22 mouse cellular contexts compared by ENCODE assay signal in genomic region chr6:146538071-146538470, GRCm38 (mm10). TPM values are rescaled to one million over a fixed set of nuclear protein-coding genes. Genes with fewer than 3 reads are reported as not detected.
DNase-seq lines count a peak whose midpoint lies in the region; ATAC-seq and TF ChIP-seq lines count a peak whose summit lies in the region.
"Had no signal": no experiment of that assay in that cellular context is flagged by ENCODE, and none has a peak within 500 bp of the region (broad histone marks: within the 10 kb centered on the region; RNA-seq: fewer than 3 reads in every experiment).

No protein-coding gene starts in this region.

- DNase-seq in heart, adult 11 months, result peak; percentile 53
- DNase-seq in heart, adult 8-10 months (ENCODE audit: low spot score), result no peak
- no peak for DNase-seq in heart, adult 9 months (ENCODE audit: low spot score in 2 of 2)
- DNase-seq in heart, postnatal 4 days, result no peak
- DNase-seq in forebrain, postnatal 0 days, result no peak
- DNase-seq: adrenal gland, adult 2 months; cerebellum, adult 11 months; cerebellum, adult 2 months; cerebellum, adult 9-11 months; gastrocnemius, postnatal 10 days; gastrocnemius, postnatal 36 days; kidney, adult 2 months had no signal

- H3K36me3 ChIP-seq in heart, embryonic 13.5 days, result no peaks in the 10 kb centered on the region
- H3K36me3 ChIP-seq in heart, embryonic 16.5 days (ENCODE audit: control insufficient read depth, insufficient read depth), result no peaks in the 10 kb centered on the region
- no peaks in the 10 kb centered on the region for H3K36me3 ChIP-seq in forebrain, postnatal 0 days (ENCODE audit: insufficient read depth)
- H3K36me3 ChIP-seq: embryonic facial prominence, embryonic 13.5 days; forebrain, embryonic 12.5 days; forebrain, embryonic 15.5 days; G1E; hindbrain, embryonic 12.5 days; hindbrain, embryonic 15.5 days had no signal

- no peaks in the 10 kb centered on the region for H3K9me3 ChIP-seq in heart, embryonic 13.5 days
- peaks cover 5% of the 10 kb centered on the region for H3K9me3 ChIP-seq in heart, embryonic 16.5 days (replicated peaks; ENCODE audit: control insufficient read depth, low read length)
- H3K9me3 ChIP-seq in forebrain, postnatal 0 days (ENCODE audit: low read length), result no peaks in the 10 kb centered on the region
- H3K9me3 ChIP-seq: embryonic facial prominence, embryonic 13.5 days; forebrain, embryonic 12.5 days; forebrain, embryonic 15.5 days; G1E; hindbrain, embryonic 12.5 days; hindbrain, embryonic 15.5 days had no signal

- H3K4me2 ChIP-seq in heart, embryonic 13.5 days, result no peak overlapping the region
- H3K4me2 ChIP-seq in heart, embryonic 16.5 days (ENCODE audit: low read depth, low read length), result no peak overlapping the region
- no peak overlapping the region for H3K4me2 ChIP-seq in forebrain, postnatal 0 days (ENCODE audit: low read depth)
- H3K4me2 ChIP-seq: embryonic facial prominence, embryonic 13.5 days; forebrain, embryonic 12.5 days; forebrain, embryonic 15.5 days; hindbrain, embryonic 12.5 days; hindbrain, embryonic 15.5 days had no signal

- H3K4me3 ChIP-seq in heart, embryonic 13.5 days, result no peak overlapping the region
- no peak overlapping the region for H3K4me3 ChIP-seq in heart, embryonic 16.5 days (ENCODE audit: low read length)
- H3K4me3 ChIP-seq in forebrain, postnatal 0 days (ENCODE audit: low read depth, low read length), result no peak overlapping the region
- H3K4me3 ChIP-seq: embryonic facial prominence, embryonic 13.5 days; erythroblast, embryonic 14.5 days; forebrain, embryonic 12.5 days; forebrain, embryonic 15.5 days; hindbrain, embryonic 12.5 days; hindbrain, embryonic 15.5 days had no signal

- H3K4me1 ChIP-seq in heart, embryonic 13.5 days, result peaks cover 22% of the 10 kb centered on the region
- H3K4me1 ChIP-seq in heart, embryonic 16.5 days (ENCODE audit: control insufficient read depth, insufficient read depth, low read length), result peaks cover 14% of the 10 kb centered on the region
- H3K4me1 ChIP-seq in forebrain, postnatal 0 days (ENCODE audit: insufficient read depth), result no peaks in the 10 kb centered on the region
- H3K4me1 ChIP-seq: embryonic facial prominence, embryonic 13.5 days; forebrain, embryonic 12.5 days; forebrain, embryonic 15.5 days; hindbrain, embryonic 12.5 days; hindbrain, embryonic 15.5 days had no signal

- TF ChIP-seq CTCF in forebrain, postnatal 0 days (IDR thresholded peaks at IDR 0.05; ENCODE audit: low read depth), result no peak

- H3K27me3 ChIP-seq in heart, embryonic 13.5 days (replicated peaks), result no peaks in the 10 kb centered on the region
- H3K27me3 ChIP-seq in heart, embryonic 16.5 days (ENCODE audit: control insufficient read depth, insufficient read depth, low read length), result no peaks in the 10 kb centered on the region
- H3K27me3 ChIP-seq in forebrain, postnatal 0 days (ENCODE audit: insufficient read depth, low read length), result no peaks in the 10 kb centered on the region
- H3K27me3 ChIP-seq: embryonic facial prominence, embryonic 13.5 days; forebrain, embryonic 12.5 days; forebrain, embryonic 15.5 days; hindbrain, embryonic 12.5 days; hindbrain, embryonic 15.5 days had no signal

- ATAC-seq in heart, embryonic 13.5 days (ENCODE audit: extremely low read depth, insufficient number of reproducible peaks, low FRiP score, low TSS enrichment), result no peak
- no peak for ATAC-seq in heart, embryonic 16.5 days (replicated peaks; ENCODE audit: extremely low read depth, insufficient read depth, low FRiP score)
- ATAC-seq in forebrain, postnatal 0 days, result no peak
- ATAC-seq: forebrain, embryonic 15.5 days; intestine, postnatal 0 days had no signal

- 61% methylated on average over 2 of the region's 2 CpGs for WGBS in heart, embryonic 13.5 days
- WGBS in heart, embryonic 16.5 days, result 57% methylated on average over 2 of the region's 2 CpGs
- WGBS in forebrain, postnatal 0 days, result 46% methylated on average over 2 of the region's 2 CpGs

- no peak overlapping the region for H3K9ac ChIP-seq in heart, embryonic 13.5 days
- no peak overlapping the region for H3K9ac ChIP-seq in heart, embryonic 16.5 days (ENCODE audit: low read length)
- no peak overlapping the region for H3K9ac ChIP-seq in forebrain, postnatal 0 days
- H3K9ac ChIP-seq: embryonic facial prominence, embryonic 13.5 days; forebrain, embryonic 12.5 days; forebrain, embryonic 15.5 days; hindbrain, embryonic 12.5 days; hindbrain, embryonic 15.5 days had no signal

- peak overlapping the region; percentile 83 for H3K27ac ChIP-seq in heart, embryonic 13.5 days (replicated peaks)
- peak overlapping the region; percentile 64 for H3K27ac ChIP-seq in heart, embryonic 16.5 days (ENCODE audit: low read length)
- H3K27ac ChIP-seq in forebrain, postnatal 0 days (ENCODE audit: low read depth, low read length), result no peak overlapping the region
- H3K27ac ChIP-seq: embryonic facial prominence, embryonic 13.5 days; forebrain, embryonic 12.5 days; forebrain, embryonic 15.5 days; hindbrain, embryonic 12.5 days; hindbrain, embryonic 15.5 days had no signal

RNA-seq across cellular contexts. Expression of gene Itpr2, which starts 36.0 kb away (rescaled TPM):
- 10 to 100 TPM; 19.4 to 28.1 (median 21.2) TPM for total RNA-seq in heart, adult 8-10 months (2022)
- polyA plus RNA-seq in heart, embryonic 13.5 days (2015; fragmentation: Nextera tagmentation; extraction: Ambion mirVana), result 31.2 and 31.4 TPM in 2 replicates
- 39.4 and 49.4 TPM in 2 replicates for polyA plus RNA-seq in heart, embryonic 16.5 days (2015; fragmentation: Nextera tagmentation; extraction: Ambion mirVana)
- 10 to 100 TPM; 38.6 to 45.5 TPM for total RNA-seq in heart, postnatal 4 days (2021)
- total RNA-seq in forebrain, postnatal 0 days (2014; rRNA removed), result 6.1 and 8.4 TPM in 2 replicates
- polyA plus RNA-seq in forebrain, postnatal 0 days (2015; fragmentation: Nextera tagmentation; extraction: Ambion mirVana), result 4.6 and 8.0 TPM in 2 replicates

RNA-seq across cellular contexts. Expression of gene Fgfr1op2, which starts 38.9 kb away (rescaled TPM):
- 10 to 100 TPM; 66.1 to 70.9 (median 68.7) TPM for total RNA-seq in heart, adult 8-10 months (2022)
- 79.8 and 86.3 TPM in 2 replicates for polyA plus RNA-seq in heart, embryonic 13.5 days (2015; fragmentation: Nextera tagmentation; extraction: Ambion mirVana)
- polyA plus RNA-seq in heart, embryonic 16.5 days (2015; fragmentation: Nextera tagmentation; extraction: Ambion mirVana), result 89.3 and 104 TPM in 2 replicates
- 10 to 100 TPM; 63.8 to 66.8 TPM for total RNA-seq in heart, postnatal 4 days (2021)
- 32.2 and 34.9 TPM in 2 replicates for total RNA-seq in forebrain, postnatal 0 days (2014; rRNA removed)
- 37.3 and 37.7 TPM in 2 replicates for polyA plus RNA-seq in forebrain, postnatal 0 days (2015; fragmentation: Nextera tagmentation; extraction: Ambion mirVana)

RNA-seq across cellular contexts. Expression of gene Ints13, which starts 39.6 kb away (rescaled TPM):
- 10 to 100 TPM; 18.7 to 21.4 (median 20.1) TPM for total RNA-seq in heart, adult 8-10 months (2022)
- polyA plus RNA-seq in heart, embryonic 13.5 days (2015; fragmentation: Nextera tagmentation; extraction: Ambion mirVana), result 43.4 and 50.9 TPM in 2 replicates
- polyA plus RNA-seq in heart, embryonic 16.5 days (2015; fragmentation: Nextera tagmentation; extraction: Ambion mirVana), result 51.0 and 59.1 TPM in 2 replicates
- total RNA-seq in heart, postnatal 4 days (2021), result 10 to 100 TPM; 28.4 to 35.0 TPM
- total RNA-seq in forebrain, postnatal 0 days (2014; rRNA removed), result 29.1 and 40.7 TPM in 2 replicates
- 17.0 and 23.8 TPM in 2 replicates for polyA plus RNA-seq in forebrain, postnatal 0 days (2015; fragmentation: Nextera tagmentation; extraction: Ambion mirVana)
